Mouse (Mus musculus) G1E (cell line): ENCODE measurements around the gene Smtnl1.

Source experiments
- CTCF ChIP-seq: IDR thresholded peaks from 2 replicates; pipeline ENCODE4 v1.5.1; 2012; ENCODE audit warnings: low read depth, low read length, inconsistent platforms, mixed read lengths
- GATA1 ChIP-seq: IDR thresholded peaks from 2 replicates; pipeline ENCODE4 v1.6.1; 2012; ENCODE audit warnings: borderline replicate concordance, low read length, inconsistent platforms, mixed read lengths
- GATA2 ChIP-seq: IDR thresholded peaks from 2 replicates; pipeline ENCODE4 v1.6.1; 2012; ENCODE audit warnings: low read depth, low read length, inconsistent platforms, borderline replicate concordance
- POLR2AphosphoS5 ChIP-seq: IDR thresholded peaks from 2 replicates; pipeline ENCODE4 v1.6.1; 2012; ENCODE audit warnings: low read depth, low read length, inconsistent platforms; ENCODE audit not compliant: insufficient replicate concordance
- TAL1 ChIP-seq: conservative IDR thresholded peaks from 2 replicates; pipeline ENCODE4 v1.6.1; 2012; ENCODE audit warnings: low read depth, low read length, inconsistent platforms, mixed read lengths

DNA sequence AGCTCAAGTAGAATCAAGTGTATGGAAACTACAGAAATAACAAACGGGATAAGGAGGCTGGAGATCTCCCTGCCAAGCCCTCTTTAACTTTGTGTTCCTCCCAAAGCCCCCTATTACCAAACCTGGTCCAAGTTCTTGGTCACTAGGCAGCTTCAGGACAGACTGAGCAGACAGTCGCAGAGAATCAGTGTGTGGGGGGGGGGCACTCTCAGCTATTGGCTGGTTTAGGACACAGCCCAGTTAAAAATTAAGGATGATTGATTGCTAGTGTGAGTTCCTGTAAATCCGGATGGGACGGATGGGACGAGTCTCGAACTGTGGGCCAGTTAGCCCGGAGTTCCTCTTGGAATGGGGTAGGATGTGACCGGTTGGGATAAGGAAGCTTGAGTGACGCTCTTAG, 47.2 kb downstream of the Smtnl1 start, which contains the start of gene Serping1:
- TF ChIP-seq CTCF (no peak), GATA1 (no peak), POLR2AphosphoS5 (no peak), GATA2 (no peak), TAL1 (no peak)
